Mouse (Mus musculus) G1E (cell line): Measurements from ENCODE around the gene Nfix.

Experiments
- CTCF ChIP-seq: IDR thresholded peaks from 2 replicates; pipeline ENCODE4 v1.5.1; 2012; ENCODE audit warnings: low read depth, low read length, inconsistent platforms, mixed read lengths
- GATA1 ChIP-seq: IDR thresholded peaks from 2 replicates; pipeline ENCODE4 v1.6.1; 2012; ENCODE audit warnings: borderline replicate concordance, low read length, inconsistent platforms, mixed read lengths

DNA sequence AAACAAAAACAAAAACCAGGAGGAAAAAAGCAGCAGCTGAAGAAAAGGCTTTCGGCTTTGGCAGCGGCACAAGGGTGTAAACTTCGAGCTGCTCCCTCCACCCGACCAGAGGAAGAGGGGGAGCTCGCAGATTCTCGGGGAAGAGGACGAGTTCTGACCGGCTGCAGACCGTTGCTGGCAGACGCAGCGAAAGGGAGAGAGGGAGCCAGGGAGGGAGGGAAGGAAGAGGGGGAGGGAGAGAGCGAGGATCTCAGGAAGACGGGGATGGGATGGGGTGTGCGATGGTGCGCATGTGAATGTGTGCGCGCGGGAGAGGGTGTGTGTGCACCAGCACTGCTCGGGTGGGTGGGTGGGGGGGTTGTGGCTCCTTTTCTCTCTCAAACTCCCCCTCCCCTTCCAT lies 26.3 kb downstream of the Nfix start:
- no peak for TF ChIP-seq CTCF
- TF ChIP-seq GATA1 = no peak
